Mouse (Mus musculus): ENCODE results near the gene Tnfaip2. TPM values are rescaled to one million over a fixed set of nuclear protein-coding genes. Genes with fewer than 3 reads are reported as not detected.

The Tnfaip2 gene
- polyA plus RNA-seq, 1 experiment from 2014 or later: 96.6 TPM

GRCm38 (mm10) chr12:111437222-111437900, 4.9 kb upstream of the Tnfaip2 start:
- H3K4me1 ChIP-seq (replicated peaks): peaks cover 93% of the 10 kb centered on the region
- ATAC-seq (ENCODE audit: low read depth): no peak

GRCm38 (mm10) chr12:111438850-111439249, 3.4 kb upstream of the Tnfaip2 start:
- Histone ChIP-seq H3K4me3 (replicated peaks) (no peak overlapping the region), H3K4me1 (replicated peaks) (peaks cover 84% of the 10 kb centered on the region), H3K27me3 (no peaks in the 10 kb centered on the region), H3K9me3 (replicated peaks) (no peaks in the 10 kb centered on the region), H3K36me3 (no peaks in the 10 kb centered on the region), H3K9ac (0 out of 2 replicates have a peak overlapping the region, but pooled peaks have one; percentile 2), H3K27ac (peak overlapping the region; percentile 70), H3K4me2 (no peak overlapping the region)
- 76% methylated on average over 6 of the region's 6 CpGs for WGBS (ENCODE audit: insufficient replicate concordance)
- DNase-seq (no peak), ATAC-seq (ENCODE audit: low read depth) (no peak)

More at GRCm38 (mm10) chr12:111437222-111437900, 4.9 kb upstream of the Tnfaip2 start:
- no peaks in the 10 kb centered on the region for H3K27me3 ChIP-seq
- H3K9me3 ChIP-seq (replicated peaks): no peaks in the 10 kb centered on the region
- H3K27ac ChIP-seq: peak overlapping the region; percentile 70
- H3K4me2 ChIP-seq: no peak overlapping the region
- no peaks in the 10 kb centered on the region for H3K36me3 ChIP-seq
- no peak overlapping the region for H3K4me3 ChIP-seq (replicated peaks)
- no peak for DNase-seq
- 0 out of 2 replicates have a peak overlapping the region, but pooled peaks have one; percentile 1 for H3K9ac ChIP-seq
- 26% methylated on average over 5 of the region's 5 CpGs for WGBS (ENCODE audit: insufficient replicate concordance)

- no peak overlapping the region for H3K4me3 ChIP-seq (replicated peaks)
- peaks cover 84% of the 10 kb centered on the region for H3K4me1 ChIP-seq (replicated peaks)
- H3K9me3 ChIP-seq (replicated peaks): no peaks in the 10 kb centered on the region
- peak overlapping the region; percentile 100 for H3K27ac ChIP-seq
- WGBS (ENCODE audit: insufficient replicate concordance): 82% methylated on average over 9 of the region's 9 CpGs
- peaks cover 19% of the 10 kb centered on the region for H3K36me3 ChIP-seq
- DNase-seq: no peak
- 0 out of 2 replicates have a peak overlapping the region, but pooled peaks have one; percentile 96 for H3K4me2 ChIP-seq
- H3K27me3 ChIP-seq: peaks cover 16% of the 10 kb centered on the region
- no peak for ATAC-seq (ENCODE audit: low read depth)
- H3K9ac ChIP-seq: no peak overlapping the region
Observed at GRCm38 (mm10) chr12:111440701-111441373, 1.4 kb upstream of the Tnfaip2 start.

GRCm38 (mm10) chr12:111441523-111441922, 746 bp upstream of the Tnfaip2 start:
- H3K27ac ChIP-seq: peak overlapping the region; percentile 100
- 57% methylated on average over 3 of the region's 3 CpGs for WGBS (ENCODE audit: insufficient replicate concordance)

GRCm38 (mm10) chr12:111443011-111443870, 972 bp downstream of the Tnfaip2 start:
- ATAC-seq (ENCODE audit: low read depth) (peak; percentile 90), DNase-seq (peak; percentile 91)
- Histone ChIP-seq H3K9ac (peak overlapping the region; percentile 98), H3K4me1 (replicated peaks) (peaks cover 83% of the 10 kb centered on the region), H3K27ac (peak overlapping the region; percentile 100), H3K4me2 (peak overlapping the region; percentile 96), H3K27me3 (peaks cover 34% of the 10 kb centered on the region), H3K36me3 (peaks cover 43% of the 10 kb centered on the region), H3K9me3 (replicated peaks) (no peaks in the 10 kb centered on the region), H3K4me3 (replicated peaks) (peak overlapping the region; percentile 80)
- 8% methylated on average over 15 of the region's 15 CpGs for WGBS (ENCODE audit: insufficient replicate concordance)

More at GRCm38 (mm10) chr12:111441523-111441922, 746 bp upstream of the Tnfaip2 start:
- Histone ChIP-seq H3K9me3 (replicated peaks) (no peaks in the 10 kb centered on the region), H3K4me1 (replicated peaks) (peaks cover 84% of the 10 kb centered on the region), H3K9ac (peak overlapping the region; percentile 98), H3K36me3 (peaks cover 26% of the 10 kb centered on the region), H3K4me2 (peak overlapping the region; percentile 96), H3K27me3 (peaks cover 23% of the 10 kb centered on the region), H3K4me3 (replicated peaks) (peak overlapping the region; percentile 80; the same call in 1 of the 2 replicates)
- DNase-seq: no peak
- ATAC-seq (ENCODE audit: low read depth): no peak

- Histone ChIP-seq H3K27me3 (peaks cover 34% of the 10 kb centered on the region), H3K36me3 (peaks cover 52% of the 10 kb centered on the region), H3K4me2 (peak overlapping the region; percentile 96), H3K4me1 (replicated peaks) (peaks cover 82% of the 10 kb centered on the region), H3K27ac (peak overlapping the region; percentile 100), H3K4me3 (replicated peaks) (peak overlapping the region; percentile 80), H3K9me3 (replicated peaks) (no peaks in the 10 kb centered on the region), H3K9ac (peak overlapping the region; percentile 98)
- DNase-seq (no peak), ATAC-seq (ENCODE audit: low read depth) (peak; percentile 1; the same call in 1 of the 2 replicates)
- 16% methylated on average over 10 of the region's 10 CpGs for WGBS (ENCODE audit: insufficient replicate concordance)
Observed at GRCm38 (mm10) chr12:111443921-111444831, 1.9 kb downstream of the Tnfaip2 start.

- DNase-seq (no peak), ATAC-seq (ENCODE audit: low read depth) (no peak)
- peak overlapping the region; percentile 98 for H3K9ac ChIP-seq
- H3K27me3 ChIP-seq: peaks cover 34% of the 10 kb centered on the region
- peaks cover 81% of the 10 kb centered on the region for H3K4me1 ChIP-seq (replicated peaks)
- 33% methylated on average over 52 of the region's 52 CpGs for WGBS (ENCODE audit: insufficient replicate concordance)
- peak overlapping the region; percentile 100 for H3K27ac ChIP-seq
- H3K4me2 ChIP-seq: peak overlapping the region; percentile 96
- peaks cover 64% of the 10 kb centered on the region for H3K36me3 ChIP-seq
- no peaks in the 10 kb centered on the region for H3K9me3 ChIP-seq (replicated peaks)
- peak overlapping the region; percentile 80 for H3K4me3 ChIP-seq (replicated peaks)
Observed at GRCm38 (mm10) chr12:111445161-111445889, 3.1 kb downstream of the Tnfaip2 start.

- H3K4me2 ChIP-seq: peak overlapping the region; percentile 96
- H3K4me3 ChIP-seq (replicated peaks): peak overlapping the region; percentile 80
- peak overlapping the region; percentile 98 for H3K9ac ChIP-seq
- H3K9me3 ChIP-seq (replicated peaks): no peaks in the 10 kb centered on the region
- peaks cover 34% of the 10 kb centered on the region for H3K27me3 ChIP-seq
- H3K36me3 ChIP-seq: peaks cover 71% of the 10 kb centered on the region
- 66% methylated on average over 27 of the region's 27 CpGs for WGBS (ENCODE audit: insufficient replicate concordance)
- no peak for DNase-seq
- H3K4me1 ChIP-seq (replicated peaks): peaks cover 80% of the 10 kb centered on the region
- ATAC-seq (ENCODE audit: low read depth): no peak
- H3K27ac ChIP-seq: peak overlapping the region; percentile 100
Observed at GRCm38 (mm10) chr12:111445890-111446613, 3.8 kb downstream of the Tnfaip2 start.

- DNase-seq (no peak), ATAC-seq (ENCODE audit: low read depth) (no peak)
- peak overlapping the region; percentile 36 for H3K27ac ChIP-seq
- WGBS (ENCODE audit: insufficient replicate concordance): 81% methylated on average over 5 of the region's 5 CpGs
- H3K27me3 ChIP-seq: peaks cover 37% of the 10 kb centered on the region
- no peaks in the 10 kb centered on the region for H3K9me3 ChIP-seq (replicated peaks)
- peaks cover 78% of the 10 kb centered on the region for H3K36me3 ChIP-seq
- H3K4me3 ChIP-seq (replicated peaks): peak overlapping the region; percentile 80
- H3K4me1 ChIP-seq (replicated peaks): peaks cover 74% of the 10 kb centered on the region
- H3K4me2 ChIP-seq: peak overlapping the region; percentile 96
- peak overlapping the region; percentile 98; the same call in 1 of the 2 replicates for H3K9ac ChIP-seq
Observed at GRCm38 (mm10) chr12:111446745-111447144, 4.5 kb downstream of the Tnfaip2 start.

Measured in liver, embryonic 13.5 days (tissue).